Mouse (Mus musculus) hindbrain, embryonic 16.5 days (tissue): ENCODE results near the gene Rac3. TPM values are rescaled to one million over a fixed set of nuclear protein-coding genes. Genes with fewer than 3 reads are reported as not detected.

Experiments
- ATAC-seq: fragments of 200-750 bp; cut with Nextera tagmentation; 2 replicates; pipeline ENCODE4 v1.8.0; 2017; ENCODE audit warnings: moderate TSS enrichment, moderate library complexity
- H3K27ac ChIP-seq: fragments of 300-500 bp; sonication (generic); 2 replicates; pipeline ENCODE4 v1.5.1; 2014; ENCODE audit warnings: low read depth, mild to moderate bottlenecking, control low read depth, low read length, moderate library complexity
- H3K27me3 ChIP-seq: fragments of 300-500 bp; sonication (generic); replicated peaks from 2 replicates; pipeline ENCODE4 v1.6.1; 2014; ENCODE audit warnings: low read length; ENCODE audit not compliant: control insufficient read depth, insufficient read depth
- H3K36me3 ChIP-seq: fragments of 300-500 bp; sonication (generic); 2 replicates; pipeline ENCODE4 v1.6.1; 2014; ENCODE audit warnings: mild to moderate bottlenecking, low read length, moderate library complexity, mixed read lengths; ENCODE audit not compliant: control insufficient read depth, insufficient read depth
- H3K4me1 ChIP-seq: fragments of 300-500 bp; sonication (generic); 2 replicates; pipeline ENCODE4 v1.6.1; 2014; ENCODE audit warnings: low read depth, low read length; ENCODE audit not compliant: control insufficient read depth, insufficient read depth
- H3K4me2 ChIP-seq: fragments of 300-500 bp; sonication (generic); 2 replicates; pipeline ENCODE4 v1.6.1; 2014; ENCODE audit warnings: mild to moderate bottlenecking, low read length, control low read depth, moderate library complexity
- H3K4me3 ChIP-seq: fragments of 300-500 bp; sonication (generic); 2 replicates; pipeline ENCODE4 v1.5.1; 2014; ENCODE audit warnings: mild to moderate bottlenecking, low read length, control low read depth, moderate library complexity
- H3K9ac ChIP-seq: fragments of 300-500 bp; sonication (generic); 2 replicates; pipeline ENCODE4 v1.6.1; 2014; ENCODE audit warnings: low read depth, mild to moderate bottlenecking, control low read depth, low read length, moderate library complexity
- H3K9me3 ChIP-seq: fragments of 300-500 bp; sonication (generic); 2 replicates; pipeline ENCODE4 v1.6.1; 2014; ENCODE audit warnings: mild to moderate bottlenecking, low read length, moderate library complexity; ENCODE audit not compliant: control insufficient read depth
- WGBS: fragments of 180-500 bp; shearing (Covaris S2); extraction: QIAGEN DNeasy Blood & Tissue Kit; methylation state at CpG from one replicate; pipeline ENCODE4 v1.1.7; 2014; 5-methylcytosine and 5-hydroxymethylcytosine counted together
- polyA plus RNA-seq: library from polyadenylated mRNA; unstranded; fragments of >200 nt; fragmentation: Nextera tagmentation; extraction: Ambion mirVana; gene quantifications from 2 replicates; pipeline ENCODE4 v1.2.1, GENCODE M21; 2015

The Rac3 gene
- polyA plus RNA-seq, 1 experiment from 2014 or later, result 705 TPM

- peaks cover 19% of the 10 kb centered on the region for H3K4me1 ChIP-seq
- peak; percentile 59 for ATAC-seq
- peaks cover 13% of the 10 kb centered on the region for H3K36me3 ChIP-seq
- H3K9ac ChIP-seq, result peak overlapping the region; percentile 77
- peak overlapping the region; percentile 99 for H3K4me2 ChIP-seq
- WGBS, result under 1% methylated on average over 34 of the region's 38 CpGs
- peak overlapping the region; percentile 83 for H3K27ac ChIP-seq
- no peaks in the 10 kb centered on the region for H3K27me3 ChIP-seq
- H3K4me3 ChIP-seq, result peak overlapping the region; percentile 68
- H3K9me3 ChIP-seq, result no peaks in the 10 kb centered on the region
Observed at GRCm38 (mm10) chr11:120712771-120713568, 8.3 kb upstream of the Rac3 start.

GRCm38 (mm10) chr11:120713580-120714518 is 7.4 kb upstream of the Rac3 start, which contains the start of the genes Cenpx and Lrrc45:
Cenpx (minus strand) TSS chr11:120713738.
Lrrc45 (plus strand) TSS chr11:120713925.
- peak within 1 kb of the TSS; percentile 99 for H3K4me2 ChIP-seq
- peak within 1 kb of the TSS; percentile 83 for H3K27ac ChIP-seq
- peak; percentile 98 for ATAC-seq
- H3K36me3 ChIP-seq, result peaks cover 13% of the 10 kb centered on the region
- no peaks in the 10 kb centered on the region for H3K9me3 ChIP-seq
- 2% methylated on average over 53 of the region's 53 CpGs for WGBS
- peak within 1 kb of the TSS; percentile 78 for H3K9ac ChIP-seq
- no peaks in the 10 kb centered on the region for H3K27me3 ChIP-seq
- peaks cover 19% of the 10 kb centered on the region for H3K4me1 ChIP-seq
- H3K4me3 ChIP-seq, result peak within 1 kb of the TSS; percentile 68

GRCm38 (mm10) chr11:120714546-120714945 is 6.7 kb upstream of the Rac3 start:
- H3K9ac ChIP-seq, result peak overlapping the region; percentile 78
- H3K9me3 ChIP-seq, result no peaks in the 10 kb centered on the region
- peak overlapping the region; percentile 99 for H3K4me2 ChIP-seq
- H3K36me3 ChIP-seq, result peaks cover 13% of the 10 kb centered on the region
- peaks cover 19% of the 10 kb centered on the region for H3K4me1 ChIP-seq
- peak overlapping the region; percentile 68 for H3K4me3 ChIP-seq
- 61% methylated on average over 10 of the region's 10 CpGs for WGBS
- no peak for ATAC-seq
- no peaks in the 10 kb centered on the region for H3K27me3 ChIP-seq
- no peak overlapping the region for H3K27ac ChIP-seq

- 89% methylated on average over 9 of the region's 9 CpGs for WGBS
- Histone ChIP-seq H3K4me2 (no peak overlapping the region), H3K4me1 (peaks cover 19% of the 10 kb centered on the region), H3K27ac (no peak overlapping the region), H3K27me3 (no peaks in the 10 kb centered on the region), H3K36me3 (peaks cover 13% of the 10 kb centered on the region), H3K9me3 (no peaks in the 10 kb centered on the region), H3K4me3 (no peak overlapping the region), H3K9ac (no peak overlapping the region)
- ATAC-seq, result no peak
Observed at GRCm38 (mm10) chr11:120715131-120715530, 6.1 kb upstream of the Rac3 start.

- Histone ChIP-seq H3K27ac (no peak overlapping the region), H3K9me3 (no peaks in the 10 kb centered on the region), H3K4me3 (no peak overlapping the region), H3K36me3 (peaks cover 14% of the 10 kb centered on the region), H3K4me2 (no peak overlapping the region), H3K27me3 (no peaks in the 10 kb centered on the region), H3K4me1 (peaks cover 21% of the 10 kb centered on the region), H3K9ac (no peak overlapping the region)
- no peak for ATAC-seq
- WGBS, result 88% methylated on average over 9 of the region's 9 CpGs
Observed at GRCm38 (mm10) chr11:120719242-120719641, 2.0 kb upstream of the Rac3 start.

GRCm38 (mm10) chr11:120719841-120720376 is 1.4 kb upstream of the Rac3 start:
- Histone ChIP-seq H3K4me2 (peak overlapping the region; percentile 11; the same call in 1 of the 2 replicates), H3K9me3 (no peaks in the 10 kb centered on the region), H3K27ac (no peak overlapping the region), H3K36me3 (peaks cover 14% of the 10 kb centered on the region), H3K9ac (no peak overlapping the region), H3K4me1 (peaks cover 15% of the 10 kb centered on the region), H3K4me3 (no peak overlapping the region), H3K27me3 (no peaks in the 10 kb centered on the region)
- no peak for ATAC-seq
- WGBS, result 76% methylated on average over 13 of the region's 13 CpGs

- H3K4me2 ChIP-seq, result peak overlapping the region; percentile 64
- no peaks in the 10 kb centered on the region for H3K9me3 ChIP-seq
- no peaks in the 10 kb centered on the region for H3K27me3 ChIP-seq
- peak overlapping the region; percentile 95 for H3K9ac ChIP-seq
- peak overlapping the region; percentile 82 for H3K27ac ChIP-seq
- H3K36me3 ChIP-seq, result peaks cover 14% of the 10 kb centered on the region
- peak overlapping the region; percentile 64 for H3K4me3 ChIP-seq
- peaks cover 14% of the 10 kb centered on the region for H3K4me1 ChIP-seq
- WGBS, result 11% methylated on average over 17 of the region's 17 CpGs
- 0 out of 2 replicates have a peak, but pooled peaks have one; percentile 9 for ATAC-seq
Observed at GRCm38 (mm10) chr11:120720450-120720849, 820 bp upstream of the Rac3 start.

GRCm38 (mm10) chr11:120722067-120722630 is 879 bp downstream of the Rac3 start:
- H3K9ac ChIP-seq, result peak overlapping the region; percentile 95
- 18% methylated on average over 21 of the region's 21 CpGs for WGBS
- peaks cover 15% of the 10 kb centered on the region for H3K36me3 ChIP-seq
- H3K4me1 ChIP-seq, result peaks cover 23% of the 10 kb centered on the region
- peak overlapping the region; percentile 64 for H3K4me2 ChIP-seq
- no peaks in the 10 kb centered on the region for H3K9me3 ChIP-seq
- peak; percentile 8; the same call in 1 of the 2 replicates for ATAC-seq
- H3K4me3 ChIP-seq, result peak overlapping the region; percentile 64
- H3K27ac ChIP-seq, result peak overlapping the region; percentile 82; the same call in 1 of the 2 replicates
- H3K27me3 ChIP-seq, result no peaks in the 10 kb centered on the region
